Mouse (Mus musculus): ENCODE data around the gene Agpat4. TPM values are rescaled to one million over a fixed set of nuclear protein-coding genes. Genes with fewer than 3 reads are reported as not detected.

Agpat4 gene
- total and polyA plus RNA-seq, 2 experiments from 2014 or later, result 52.9 to 53.5 TPM

DNA sequence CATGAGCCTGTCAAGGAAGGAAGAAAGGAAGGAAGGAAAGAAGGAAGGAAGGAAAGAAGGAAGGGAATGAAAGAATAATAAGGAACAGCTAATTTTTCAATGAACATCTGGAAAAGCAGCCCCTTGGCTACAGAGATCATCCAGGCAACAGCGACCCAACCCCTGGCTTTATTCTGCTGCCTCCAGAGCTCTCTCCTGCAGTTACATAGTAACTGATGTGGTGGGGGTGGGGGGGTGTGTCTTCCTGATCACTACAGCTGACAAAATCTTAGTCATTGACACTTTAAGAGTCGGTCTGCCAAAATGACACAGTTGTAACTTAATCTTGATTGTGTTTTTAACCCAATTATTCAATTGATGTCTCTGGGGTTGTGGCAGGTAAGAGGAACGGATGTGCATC, 67.8 kb downstream of the Agpat4 start:
- ATAC-seq, result no peak
- no peaks in the 10 kb centered on the region for H3K9me3 ChIP-seq (ENCODE audit: low read length)
- H3K27me3 ChIP-seq (ENCODE audit: insufficient read depth, low read length), result no peaks in the 10 kb centered on the region
- no peak overlapping the region for H3K9ac ChIP-seq
- peaks cover 10% of the 10 kb centered on the region for H3K4me1 ChIP-seq (ENCODE audit: insufficient read depth)
- H3K36me3 ChIP-seq (ENCODE audit: insufficient read depth), result no peaks in the 10 kb centered on the region
- H3K27ac ChIP-seq (ENCODE audit: low read depth, low read length), result no peak overlapping the region
- no peak overlapping the region for H3K4me3 ChIP-seq (ENCODE audit: low read depth, low read length)
- H3K4me2 ChIP-seq (ENCODE audit: low read depth), result no peak overlapping the region
- no peak for TF ChIP-seq CTCF (IDR thresholded peaks at IDR 0.05; ENCODE audit: low read depth)
- WGBS, result 84% methylated on average over 3 of the region's 3 CpGs
- no peak for DNase-seq

DNA sequence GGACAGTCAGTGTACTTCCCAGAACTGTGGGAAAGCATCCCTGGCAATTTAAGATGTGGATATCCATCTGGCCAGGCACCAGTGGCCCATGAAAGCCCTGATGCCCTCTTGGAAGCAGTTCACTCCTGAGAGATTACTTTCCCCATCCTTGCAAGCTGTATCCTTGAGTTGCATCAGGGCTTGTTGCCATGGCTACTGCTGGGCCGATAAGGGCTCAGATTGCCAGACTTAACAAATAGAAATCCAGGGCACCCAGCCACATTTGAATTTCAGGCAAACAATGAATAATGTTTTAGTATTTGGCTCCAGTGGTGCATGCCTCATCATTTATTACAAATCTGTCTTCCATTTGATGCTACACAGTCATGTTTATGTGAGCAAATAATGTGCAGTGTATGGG, 69.3 kb downstream of the Agpat4 start:
- no peak overlapping the region for H3K4me2 ChIP-seq (ENCODE audit: low read depth)
- ATAC-seq, result peak; percentile 82

DNA sequence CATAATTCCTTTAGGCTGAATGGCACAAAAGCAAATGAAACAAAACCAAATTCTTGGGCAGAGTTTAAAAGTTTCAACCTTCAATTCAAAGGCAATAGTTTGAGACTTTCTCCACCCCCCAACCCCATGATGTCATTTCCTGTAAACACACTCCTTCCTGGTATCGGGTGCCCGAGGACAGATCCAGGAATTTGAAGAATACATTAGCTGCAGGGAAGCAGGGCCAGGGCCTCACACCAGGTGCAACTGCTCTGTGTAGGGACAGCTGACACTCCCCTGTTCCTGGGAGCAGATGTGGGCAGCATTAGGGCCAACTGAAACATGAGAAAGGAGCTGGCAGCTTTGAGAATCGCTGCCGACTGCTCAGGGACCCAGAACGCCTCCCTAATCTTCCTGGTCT, 76.6 kb downstream of the Agpat4 start:
- Histone ChIP-seq H3K36me3 (ENCODE audit: insufficient read depth) (no peaks in the 10 kb centered on the region), H3K27ac (ENCODE audit: low read depth, low read length) (no peak overlapping the region), H3K9ac (no peak overlapping the region), H3K27me3 (ENCODE audit: insufficient read depth, low read length) (no peaks in the 10 kb centered on the region), H3K9me3 (ENCODE audit: low read length) (no peaks in the 10 kb centered on the region), H3K4me2 (ENCODE audit: low read depth) (no peak overlapping the region), H3K4me1 (ENCODE audit: insufficient read depth) (no peaks in the 10 kb centered on the region), H3K4me3 (ENCODE audit: low read depth, low read length) (no peak overlapping the region)
- no peak for TF ChIP-seq CTCF (IDR thresholded peaks at IDR 0.05; ENCODE audit: low read depth)
- DNase-seq, result no peak
- 63% methylated on average over 5 of the region's 5 CpGs for WGBS
- no peak for ATAC-seq

More for the DNA sequence above, 69.3 kb downstream of the Agpat4 start:
- H3K27me3 ChIP-seq (ENCODE audit: insufficient read depth, low read length), result no peaks in the 10 kb centered on the region
- H3K9me3 ChIP-seq (ENCODE audit: low read length), result no peaks in the 10 kb centered on the region
- H3K9ac ChIP-seq, result no peak overlapping the region
- peak; percentile 73 for DNase-seq
- no peaks in the 10 kb centered on the region for H3K36me3 ChIP-seq (ENCODE audit: insufficient read depth)
- no peak overlapping the region for H3K4me3 ChIP-seq (ENCODE audit: low read depth, low read length)
- TF ChIP-seq CTCF (IDR thresholded peaks at IDR 0.05; ENCODE audit: low read depth), result no peak
- 17% methylated on average over 1 of the region's 1 CpGs for WGBS
- peak overlapping the region; percentile 29; the same call in 1 of the 2 replicates for H3K27ac ChIP-seq (ENCODE audit: low read depth, low read length)
- peaks cover 10% of the 10 kb centered on the region for H3K4me1 ChIP-seq (ENCODE audit: insufficient read depth)

DNA sequence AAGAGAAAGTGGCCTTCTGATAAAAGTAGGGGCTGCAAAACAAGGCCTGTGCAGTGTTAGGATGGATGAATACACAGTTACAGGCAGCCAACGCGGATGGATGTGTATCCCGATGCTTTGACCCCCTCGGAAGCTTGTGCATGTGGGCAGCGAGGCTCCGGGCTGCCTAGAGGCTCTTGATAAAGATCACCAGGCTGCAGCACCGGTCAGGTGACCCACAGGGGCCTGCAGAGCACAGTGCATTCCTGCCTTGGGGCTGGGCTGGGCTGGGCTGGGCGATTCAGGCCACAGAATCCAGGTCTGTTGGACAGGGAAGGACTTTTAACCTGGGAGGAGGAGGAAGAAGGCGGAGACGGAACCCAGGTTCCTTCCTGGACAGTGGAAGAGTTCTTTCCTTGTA, 77.1 kb downstream of the Agpat4 start:
- TF ChIP-seq CTCF (IDR thresholded peaks at IDR 0.05; ENCODE audit: low read depth), result no peak
- H3K36me3 ChIP-seq (ENCODE audit: insufficient read depth), result no peaks in the 10 kb centered on the region
- H3K4me3 ChIP-seq (ENCODE audit: low read depth, low read length), result no peak overlapping the region
- H3K27ac ChIP-seq (ENCODE audit: low read depth, low read length), result no peak overlapping the region
- no peaks in the 10 kb centered on the region for H3K27me3 ChIP-seq (ENCODE audit: insufficient read depth, low read length)
- DNase-seq (no peak), ATAC-seq (no peak)
- no peaks in the 10 kb centered on the region for H3K9me3 ChIP-seq (ENCODE audit: low read length)
- no peak overlapping the region for H3K4me2 ChIP-seq (ENCODE audit: low read depth)
- WGBS, result 79% methylated on average over 10 of the region's 10 CpGs
- H3K4me1 ChIP-seq (ENCODE audit: insufficient read depth), result no peaks in the 10 kb centered on the region
- no peak overlapping the region for H3K9ac ChIP-seq

DNA sequence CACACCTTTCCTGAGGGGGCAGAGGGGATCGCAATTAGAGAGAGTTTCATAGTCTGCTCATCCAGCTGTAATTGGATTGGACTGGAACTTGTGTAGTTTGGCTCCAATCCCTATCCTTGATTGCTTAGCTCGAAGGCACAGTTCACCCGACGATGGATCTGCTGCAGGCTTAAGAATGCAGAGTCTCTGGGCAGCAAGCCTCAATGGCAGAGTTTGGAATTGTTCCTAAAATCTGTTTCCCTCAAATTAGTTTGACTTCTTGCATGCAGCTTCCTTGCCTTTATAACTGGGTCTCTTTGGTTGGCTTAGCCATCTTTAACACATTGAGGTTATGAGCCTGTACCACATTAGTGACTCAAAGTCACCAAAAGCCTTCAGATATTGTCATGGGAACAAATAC, 81.4 kb downstream of the Agpat4 start:
- WGBS, result 39% methylated on average over 4 of the region's 4 CpGs
- no peak overlapping the region for H3K4me3 ChIP-seq (ENCODE audit: low read depth, low read length)
- H3K9ac ChIP-seq, result no peak overlapping the region
- TF ChIP-seq CTCF (IDR thresholded peaks at IDR 0.05; ENCODE audit: low read depth), result no peak
- peaks cover 9% of the 10 kb centered on the region for H3K4me1 ChIP-seq (ENCODE audit: insufficient read depth)
- no peak overlapping the region for H3K4me2 ChIP-seq (ENCODE audit: low read depth)
- H3K9me3 ChIP-seq (ENCODE audit: low read length), result no peaks in the 10 kb centered on the region
- H3K27me3 ChIP-seq (ENCODE audit: insufficient read depth, low read length), result no peaks in the 10 kb centered on the region
- no peaks in the 10 kb centered on the region for H3K36me3 ChIP-seq (ENCODE audit: insufficient read depth)
- ATAC-seq (no peak), DNase-seq (peak; percentile 28)
- no peak overlapping the region for H3K27ac ChIP-seq (ENCODE audit: low read depth, low read length)

DNA sequence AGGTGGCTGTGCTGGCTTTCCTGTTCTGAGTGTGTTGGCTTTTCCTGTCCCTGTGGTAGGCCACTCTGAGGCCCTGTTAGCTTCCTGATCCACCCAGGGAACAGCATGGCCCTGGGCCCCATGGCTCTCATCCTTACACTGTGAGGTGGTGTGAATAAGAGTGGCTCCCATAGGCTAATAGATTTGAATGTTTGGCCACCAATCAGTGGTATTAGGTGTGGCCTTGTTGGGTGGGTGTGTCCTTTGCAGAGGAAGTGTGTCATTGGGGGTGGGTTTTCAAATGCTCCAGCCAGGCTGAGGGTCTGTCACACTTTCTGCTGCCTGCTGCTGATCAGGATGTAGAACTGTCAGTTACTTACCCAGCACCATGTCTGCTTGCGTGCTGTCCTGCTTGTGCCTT, 82.6 kb downstream of the Agpat4 start:
- Histone ChIP-seq H3K27ac (ENCODE audit: low read depth, low read length) (no peak overlapping the region), H3K4me2 (ENCODE audit: low read depth) (no peak overlapping the region), H3K27me3 (ENCODE audit: insufficient read depth, low read length) (no peaks in the 10 kb centered on the region), H3K9ac (no peak overlapping the region), H3K4me3 (ENCODE audit: low read depth, low read length) (no peak overlapping the region), H3K36me3 (ENCODE audit: insufficient read depth) (no peaks in the 10 kb centered on the region; the same call in 1 of the 2 replicates), H3K9me3 (ENCODE audit: low read length) (no peaks in the 10 kb centered on the region), H3K4me1 (ENCODE audit: insufficient read depth) (peaks cover 9% of the 10 kb centered on the region)
- no peak for TF ChIP-seq CTCF (IDR thresholded peaks at IDR 0.05; ENCODE audit: low read depth)
- WGBS, result 87% methylated on average over 1 of the region's 1 CpGs
- ATAC-seq (no peak), DNase-seq (no peak)

DNA sequence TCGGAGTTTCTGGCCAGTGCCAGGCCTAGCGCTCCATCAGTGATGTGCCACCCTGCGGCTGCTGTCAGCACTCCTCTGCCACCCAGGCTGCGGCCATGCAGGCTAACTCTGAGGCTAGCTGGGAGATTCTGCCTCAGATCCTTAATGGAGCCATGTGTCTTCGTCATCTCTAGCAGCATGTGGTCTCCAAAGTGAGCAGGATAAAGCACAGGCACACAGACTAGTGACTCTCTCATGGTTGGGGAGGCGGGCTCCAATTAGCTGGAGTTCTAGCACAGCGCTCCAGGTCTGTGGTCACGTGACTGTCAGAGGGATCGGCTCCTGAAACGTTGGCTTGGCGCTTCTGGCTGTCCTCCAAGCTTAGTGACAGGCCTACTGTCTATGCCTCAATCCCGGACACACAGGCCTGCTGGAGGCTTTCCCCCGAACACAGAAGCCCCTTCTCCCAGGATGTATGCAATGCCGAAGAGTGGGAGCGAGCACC, 85.0 kb downstream of the Agpat4 start:
- H3K9me3 ChIP-seq (ENCODE audit: low read length), result no peaks in the 10 kb centered on the region
- peak; percentile 40 for TF ChIP-seq CTCF (IDR thresholded peaks at IDR 0.05; ENCODE audit: low read depth)
- H3K27ac ChIP-seq (ENCODE audit: low read depth, low read length), result no peak overlapping the region
- DNase-seq, result peak; percentile 71
- no peaks in the 10 kb centered on the region; the same call in 1 of the 2 replicates for H3K36me3 ChIP-seq (ENCODE audit: insufficient read depth)
- no peak overlapping the region for H3K4me3 ChIP-seq (ENCODE audit: low read depth, low read length)
- H3K4me1 ChIP-seq (ENCODE audit: insufficient read depth), result peaks cover 9% of the 10 kb centered on the region
- no peaks in the 10 kb centered on the region for H3K27me3 ChIP-seq (ENCODE audit: insufficient read depth, low read length)
- peak; percentile 75 for ATAC-seq
- WGBS, result 32% methylated on average over 15 of the region's 15 CpGs
- no peak overlapping the region for H3K4me2 ChIP-seq (ENCODE audit: low read depth)
- H3K9ac ChIP-seq, result no peak overlapping the region
